Mouse (Mus musculus): ENCODE measurements around the gene Abat.

Gene Abat

GRCm38 (mm10) chr16:8570901-8571615 lies 57.8 kb downstream of the Abat start:
- DNase-seq (ENCODE audit: extremely low read depth, insufficient read length, low spot score) = no peak

- no peak for DNase-seq (ENCODE audit: extremely low read depth, insufficient read length, low spot score)
These were observed 59.8 kb downstream of the Abat start for GRCm38 (mm10) chr16:8573041-8573440.

DNA sequence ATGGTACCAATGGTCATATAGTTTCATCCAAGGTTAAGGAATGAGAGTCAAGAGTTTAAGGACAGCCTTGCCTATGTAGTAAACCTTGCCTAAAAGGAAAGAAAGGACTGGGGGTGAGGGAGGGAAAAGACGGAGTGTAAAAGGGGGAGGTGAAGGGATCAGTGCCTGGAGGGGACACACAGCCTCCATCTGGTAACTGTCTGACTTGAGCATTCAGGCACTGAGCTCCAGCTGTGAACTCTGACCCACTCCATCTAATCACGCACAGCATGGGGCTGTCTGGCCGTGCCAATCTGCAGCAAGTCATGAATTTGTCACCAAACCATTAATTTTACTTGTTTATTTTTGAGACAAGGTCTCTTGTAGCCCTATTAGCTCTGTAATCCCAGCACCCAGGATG lies 60.5 kb downstream of the Abat start:
- no peak for DNase-seq (ENCODE audit: extremely low read depth, insufficient read length, low spot score)

DNA sequence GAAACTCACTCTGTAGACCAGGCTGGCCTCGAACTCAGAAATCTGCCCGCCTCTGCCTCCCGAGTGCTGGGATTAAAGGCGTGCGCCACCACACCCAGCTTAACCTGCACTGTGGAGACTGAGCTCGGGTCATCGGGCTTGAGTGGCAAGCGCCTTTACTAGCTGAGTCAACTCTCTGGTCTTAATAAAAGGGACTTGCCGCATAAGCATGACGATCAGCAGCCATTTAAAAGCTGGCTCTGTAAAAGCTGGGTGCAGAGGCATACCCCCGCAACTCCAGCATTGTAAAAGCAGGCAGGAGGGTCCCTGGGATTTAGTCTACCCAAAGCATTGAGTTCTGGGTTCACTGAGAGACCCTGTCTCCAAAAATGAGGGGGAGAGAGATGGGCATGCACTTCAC lies 61.1 kb downstream of the Abat start:
- DNase-seq (ENCODE audit: extremely low read depth, insufficient read length, low spot score) = no peak

DNA sequence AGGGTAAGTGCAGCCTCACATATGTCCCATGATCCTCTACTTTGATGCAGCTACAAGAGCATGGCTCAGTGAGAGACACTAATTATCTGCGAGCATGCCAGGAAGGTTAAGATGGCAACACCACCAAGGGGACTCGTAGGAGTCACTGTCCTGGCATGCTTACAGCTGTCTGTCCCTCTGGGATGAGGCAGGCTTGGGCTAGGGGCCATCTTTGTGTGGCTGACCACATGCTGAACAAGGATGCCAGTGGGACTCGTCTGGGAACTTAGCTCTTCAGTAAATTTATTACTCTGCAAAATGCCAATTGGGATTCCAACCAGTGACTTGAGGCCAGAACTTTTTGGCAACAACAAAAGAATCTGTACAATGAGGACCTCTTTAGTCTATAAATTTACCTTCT lies 62.9 kb downstream of the Abat start:
- peak; percentile 29 for DNase-seq (ENCODE audit: extremely low read depth, insufficient read length, low spot score)

GRCm38 (mm10) chr16:8576901-8577300 lies 63.7 kb downstream of the Abat start:
- DNase-seq (ENCODE audit: extremely low read depth, insufficient read length, low spot score) = no peak

DNA sequence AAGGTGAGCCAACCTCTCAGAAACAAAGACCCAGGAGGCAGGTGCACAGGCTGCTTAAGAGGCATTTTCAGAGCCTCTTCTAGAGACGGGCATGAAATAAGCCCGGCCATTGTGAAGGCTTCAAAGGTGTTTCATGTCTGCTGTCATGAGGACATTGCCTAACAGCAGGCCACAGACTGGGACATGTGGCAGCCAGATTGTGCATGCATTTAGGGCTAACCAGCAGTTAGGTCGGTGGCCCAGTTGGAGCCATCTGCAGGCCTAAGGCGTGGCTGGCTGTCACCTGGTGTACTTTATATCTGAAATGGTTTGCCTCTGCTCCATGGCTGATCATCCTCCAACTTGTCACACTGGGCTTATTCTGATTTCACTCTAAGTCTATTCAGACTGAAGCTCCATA lies 65.1 kb downstream of the Abat start:
- DNase-seq (ENCODE audit: extremely low read depth, insufficient read length, low spot score) = no peak

- no peak for DNase-seq (ENCODE audit: extremely low read depth, insufficient read length, low spot score)
These were observed 66.3 kb downstream of the Abat start for GRCm38 (mm10) chr16:8579546-8579945.

GRCm38 (mm10) chr16:8581661-8582239 lies 68.5 kb downstream of the Abat start:
- no peak for DNase-seq (ENCODE audit: extremely low read depth, insufficient read length, low spot score)

DNA sequence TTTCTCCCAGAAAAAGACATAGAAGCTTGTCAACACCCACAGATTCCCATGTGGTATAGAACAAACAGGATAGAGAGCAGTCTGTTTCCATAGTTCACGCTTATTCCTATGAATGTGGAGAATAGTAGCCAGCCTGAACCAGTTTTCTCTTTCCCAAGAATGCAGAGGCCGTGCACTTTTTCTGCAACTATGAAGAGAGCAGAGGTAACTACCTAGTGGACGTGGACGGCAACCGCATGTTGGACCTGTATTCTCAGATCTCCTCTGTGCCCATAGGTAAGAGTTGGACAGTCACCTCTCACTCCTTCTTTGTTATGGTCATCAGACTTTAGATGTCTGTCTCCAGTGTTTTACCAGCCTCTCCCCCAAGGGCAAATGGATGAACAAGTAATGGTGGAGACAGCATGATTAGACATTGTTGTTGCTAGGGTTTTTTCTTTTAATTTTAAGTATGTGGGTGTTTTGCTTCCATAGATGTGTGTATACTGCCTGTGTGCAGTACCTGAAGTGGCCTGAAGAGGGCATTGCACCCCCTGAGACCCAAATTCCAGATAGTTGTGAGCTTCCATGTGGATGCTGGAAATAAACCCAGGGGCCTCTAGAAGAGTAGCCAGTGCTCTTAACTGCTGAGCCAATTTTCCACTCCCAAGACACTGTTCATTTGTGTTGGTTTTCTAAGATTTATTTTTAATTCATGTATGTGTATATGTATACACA lies 69.5 kb downstream of the Abat start:
- DNase-seq (ENCODE audit: extremely low read depth, insufficient read length, low spot score) = no peak

DNA sequence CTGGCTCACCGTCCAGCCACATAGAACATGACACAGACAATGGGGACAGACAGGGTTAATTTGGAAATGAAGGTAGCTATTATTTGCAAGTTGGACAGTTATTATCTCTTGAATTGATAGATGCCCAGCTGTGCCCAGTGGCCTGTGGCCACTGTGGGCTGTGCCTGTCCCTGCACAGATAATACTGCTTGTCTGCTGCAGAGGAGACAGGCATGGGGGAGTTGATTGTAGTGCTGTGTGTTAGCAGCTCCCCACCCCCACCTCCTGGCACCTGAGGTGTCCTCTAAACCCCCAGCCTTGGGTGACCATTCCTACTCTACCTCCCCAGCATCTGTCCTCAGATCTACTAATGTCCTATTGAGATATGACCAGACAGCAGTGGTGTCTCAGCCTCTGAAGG lies 71.0 kb downstream of the Abat start:
- DNase-seq (ENCODE audit: extremely low read depth, insufficient read length, low spot score) = no peak

DNA sequence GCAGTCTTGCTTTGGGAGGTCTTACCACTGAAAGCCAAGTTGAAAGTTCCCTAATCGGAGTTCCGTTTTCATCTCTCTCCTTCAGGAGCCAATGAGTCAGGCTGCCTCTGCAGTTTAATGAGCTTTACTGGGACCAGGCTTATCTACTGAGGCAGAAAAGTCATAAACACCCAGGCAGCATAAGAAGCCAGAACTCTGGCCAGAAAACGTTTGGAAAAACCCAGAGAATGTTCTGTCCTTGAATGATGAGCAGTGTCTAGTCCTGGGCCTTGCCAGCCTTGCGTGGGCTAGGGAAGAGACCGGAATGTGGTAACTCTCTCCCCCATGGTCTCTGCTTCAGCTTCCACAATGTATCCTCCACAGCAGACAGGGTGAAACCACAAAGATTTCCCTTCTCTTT lies 71.8 kb downstream of the Abat start:
- DNase-seq (ENCODE audit: extremely low read depth, insufficient read length, low spot score) = no peak

GRCm38 (mm10) chr16:8595411-8595810 lies 82.2 kb downstream of the Abat start:
- DNase-seq (ENCODE audit: extremely low read depth, insufficient read length, low spot score) = no peak

DNA sequence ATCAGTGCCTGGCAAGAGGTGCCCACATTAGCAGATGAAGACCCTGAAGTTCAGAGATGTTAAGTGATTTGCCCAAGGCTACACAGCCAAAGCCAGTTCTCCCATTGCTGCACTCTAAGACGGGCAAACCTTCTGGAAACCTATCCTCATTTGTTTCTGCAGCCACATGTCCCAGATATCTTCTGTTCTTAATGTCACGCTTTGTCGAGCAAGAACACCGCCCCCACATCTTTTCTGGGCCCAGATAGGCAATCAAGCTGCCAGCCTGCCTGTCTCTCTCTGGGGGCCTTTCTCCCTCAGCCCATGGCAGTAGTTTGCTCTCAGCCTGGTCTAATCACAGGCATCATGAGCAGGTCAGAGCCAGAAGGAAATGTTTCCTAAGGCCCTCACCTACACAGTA lies 83.1 kb downstream of the Abat start:
- no peak for DNase-seq (ENCODE audit: extremely low read depth, insufficient read length, low spot score)

GRCm38 (mm10) chr16:8597516-8597915 lies 84.3 kb downstream of the Abat start:
- DNase-seq (ENCODE audit: extremely low read depth, insufficient read length, low spot score) = no peak

DNA sequence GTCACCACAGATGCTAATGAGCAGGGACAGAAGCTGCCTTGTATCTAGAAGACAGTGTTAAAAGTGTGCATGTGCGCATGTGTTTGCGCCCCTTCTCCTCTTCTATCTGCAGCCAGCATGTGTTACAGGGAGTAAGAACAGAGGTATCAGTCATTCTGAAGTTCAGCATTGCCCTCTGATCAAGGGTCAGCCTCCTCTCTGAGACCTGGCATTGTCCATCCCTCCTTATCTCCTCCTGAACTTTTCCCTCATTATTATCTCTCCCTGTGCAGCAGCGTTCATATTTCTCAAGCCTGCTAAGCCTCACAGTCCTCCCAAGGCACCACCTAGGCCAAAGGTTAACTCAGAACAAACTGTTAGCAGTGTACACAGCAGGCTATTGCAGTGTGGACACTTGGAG lies 90.6 kb downstream of the Abat start:
- DNase-seq (ENCODE audit: extremely low read depth, insufficient read length, low spot score) = no peak

GRCm38 (mm10) chr16:8610397-8610796 lies 97.2 kb downstream of the Abat start:
- DNase-seq (ENCODE audit: extremely low read depth, insufficient read length, low spot score) = no peak

DNA sequence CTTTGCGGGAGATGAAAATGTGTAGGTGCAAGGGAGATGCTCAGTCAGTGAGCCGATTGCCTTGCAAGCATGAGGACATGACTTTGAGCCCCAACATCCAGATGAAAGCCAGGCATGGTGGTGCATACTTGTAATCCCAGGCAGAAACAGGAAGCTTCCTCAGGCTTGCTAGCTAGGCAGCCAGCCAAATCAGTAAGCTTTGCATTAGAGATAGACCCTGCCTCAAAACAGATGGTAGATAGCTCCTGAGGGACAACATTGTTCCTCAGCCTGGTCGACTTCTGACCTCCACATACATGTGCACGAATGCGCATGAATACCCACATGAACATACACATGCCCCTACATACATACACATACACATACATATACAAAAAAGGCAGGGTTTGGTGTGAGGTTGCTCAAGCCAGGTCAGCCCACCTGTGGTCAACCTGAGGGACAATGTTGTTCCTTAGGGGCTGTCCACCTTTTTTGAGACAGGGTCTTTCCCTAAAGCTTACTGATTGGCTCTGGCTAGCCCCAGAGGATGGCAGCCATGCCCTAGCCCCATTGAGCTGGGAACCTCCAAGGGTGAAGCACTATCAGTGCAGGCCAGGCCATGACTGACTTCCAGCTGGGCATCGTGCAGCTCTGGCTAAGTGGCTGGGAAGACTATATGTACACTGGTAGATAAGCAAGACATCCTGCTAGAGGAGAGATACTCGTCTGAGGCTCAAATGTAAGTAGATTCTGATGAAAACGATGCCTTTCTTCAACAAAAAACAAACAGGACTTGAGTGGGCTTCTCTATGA lies 99.2 kb downstream of the Abat start:
- no peak for DNase-seq (ENCODE audit: extremely low read depth, insufficient read length, low spot score)

- no peak for DNase-seq (ENCODE audit: extremely low read depth, insufficient read length, low spot score)
These were observed 99.8 kb downstream of the Abat start for GRCm38 (mm10) chr16:8613039-8613438.

DNA sequence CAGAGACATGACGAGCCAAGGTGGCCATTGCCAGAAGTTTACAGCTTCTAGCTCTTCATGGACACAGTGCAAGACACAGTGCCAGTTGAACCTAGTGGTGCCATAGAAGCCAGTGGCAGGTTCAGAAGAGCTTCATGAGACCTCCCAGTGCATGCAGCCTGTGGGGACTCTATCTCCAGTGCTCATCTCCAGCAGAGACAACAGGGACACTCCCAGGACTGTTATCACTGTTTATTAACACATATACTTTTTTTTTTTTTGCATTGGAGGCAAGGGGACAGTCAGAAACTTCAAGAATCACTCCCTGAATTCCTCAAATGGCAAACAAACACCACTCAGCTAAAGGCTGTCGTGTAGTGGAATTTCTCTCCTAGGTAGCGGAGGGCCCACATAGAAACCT lies 100.2 kb downstream of the Abat start:
- no peak for DNase-seq (ENCODE audit: extremely low read depth, insufficient read length, low spot score)

DNA sequence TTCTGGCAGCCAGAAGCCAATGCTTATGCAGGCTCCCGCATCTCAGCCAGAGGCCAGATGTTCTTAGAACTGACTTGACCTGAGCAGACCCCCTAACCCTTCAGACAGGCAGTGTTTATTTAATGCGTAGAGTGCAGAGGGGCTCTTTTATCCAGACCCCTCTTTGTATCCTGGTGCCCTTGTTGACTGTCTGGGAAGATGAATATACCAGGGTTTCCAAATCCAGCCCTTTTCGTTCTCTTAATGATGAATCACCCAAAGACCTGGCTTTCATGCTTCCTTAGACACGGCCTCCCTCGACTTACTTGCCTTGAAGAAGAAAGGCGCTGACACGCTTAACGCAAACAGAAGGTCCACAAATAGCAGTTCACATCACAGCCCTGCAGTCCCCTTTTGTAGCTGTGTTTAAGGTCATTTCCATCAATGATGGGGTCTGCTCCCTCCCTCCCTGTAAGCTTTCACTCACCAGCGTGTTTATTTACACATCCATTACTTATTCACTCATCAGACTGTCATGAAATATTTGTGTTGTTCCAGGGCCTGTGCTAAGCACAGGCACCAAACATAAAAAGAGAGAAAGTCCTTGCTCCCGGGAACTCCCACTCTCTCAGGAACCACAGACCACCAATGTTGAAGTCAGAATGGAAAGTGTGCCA lies 106.6 kb downstream of the Abat start:
- DNase-seq (ENCODE audit: extremely low read depth, insufficient read length, low spot score) = no peak

Measured in 3134 (cell line).